ENCODE assay signal across 8 mouse cellular contexts in the genomic region with DNA sequence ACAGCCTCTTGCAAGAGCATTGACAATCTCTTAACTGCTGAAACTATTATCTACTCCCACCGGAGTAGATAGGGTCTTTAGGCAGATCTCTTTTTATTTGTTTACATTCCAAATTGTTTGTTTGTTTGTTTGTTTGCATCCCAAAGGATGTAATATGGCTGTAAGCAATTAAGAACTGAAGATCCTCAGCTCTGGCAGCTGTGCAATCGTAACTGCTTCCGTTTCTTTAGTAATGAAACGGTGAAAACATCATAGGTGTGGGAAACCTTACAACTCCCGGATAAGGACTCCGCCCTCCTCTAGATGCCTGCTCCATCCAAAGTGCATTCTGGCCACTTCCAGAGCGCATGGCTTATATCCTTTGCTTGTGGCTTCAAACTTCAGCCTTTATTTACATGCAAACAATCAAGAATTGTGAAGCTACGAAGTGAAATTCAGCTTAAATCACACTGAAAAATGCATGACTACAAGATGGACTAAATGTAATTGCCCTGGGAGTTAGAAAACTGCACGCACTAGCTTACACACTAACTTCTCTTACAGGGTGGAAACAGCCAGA. TPM values are rescaled to one million over a fixed set of nuclear protein-coding genes. Genes with fewer than 3 reads are reported as not detected.
DNase-seq lines count a peak whose midpoint lies in the region; ATAC-seq and TF ChIP-seq lines count a peak whose summit lies in the region.

No protein-coding gene starts in this region.

- H3K9ac ChIP-seq in limb, embryonic 12.5 days (replicated peaks), result peak overlapping the region; percentile 80
- peak overlapping the region; percentile 89 for H3K9ac ChIP-seq in stomach, embryonic 16.5 days (ENCODE audit: low read length)

- peak overlapping the region; percentile 69 for H3K4me2 ChIP-seq in limb, embryonic 12.5 days
- peak overlapping the region; percentile 77 for H3K4me2 ChIP-seq in stomach, embryonic 16.5 days (ENCODE audit: low read depth, low read length)

- H3K4me1 ChIP-seq in thymus, adult 2 months (replicated peaks; ENCODE audit: control insufficient read depth, insufficient read depth, low read length), result peaks cover 5% of the 10 kb centered on the region
- H3K4me1 ChIP-seq in limb, embryonic 12.5 days (replicated peaks), result peaks cover 32% of the 10 kb centered on the region
- peaks cover 14% of the 10 kb centered on the region for H3K4me1 ChIP-seq in stomach, embryonic 16.5 days (ENCODE audit: control insufficient read depth, insufficient read depth, low read length)

- peak overlapping the region; percentile 85; the same call in 1 of the 2 replicates for H3K4me3 ChIP-seq in thymus, adult 2 months (ENCODE audit: control insufficient read depth, insufficient read depth, low read length)
- H3K4me3 ChIP-seq in limb, embryonic 12.5 days (replicated peaks), result peak overlapping the region; percentile 79
- peak overlapping the region; percentile 94 for H3K4me3 ChIP-seq in stomach, embryonic 16.5 days (replicated peaks; ENCODE audit: low read length)

- H3K9me3 ChIP-seq in limb, embryonic 12.5 days, result no peaks in the 10 kb centered on the region
- no peaks in the 10 kb centered on the region for H3K9me3 ChIP-seq in stomach, embryonic 16.5 days (replicated peaks; ENCODE audit: control insufficient read depth, low read length)

- DNase-seq in CD4-positive, CD25-positive, alpha-beta regulatory T cell, adult 2 months (ENCODE audit: low read depth, low spot score), result peak; percentile 11
- peak; percentile 6 for DNase-seq in thymus, adult 2 months
- DNase-seq in thymus, postnatal 4 days, result no peak
- no peak for DNase-seq in layer of hippocampus, adult 18-20 months (ENCODE audit: low spot score in 2 of 2)

- ATAC-seq in CD4-positive, CD25-positive, alpha-beta regulatory T cell, adult 4 months, result no peak
- no peak for ATAC-seq in limb, embryonic 12.5 days (ENCODE audit: insufficient number of reproducible peaks, insufficient read depth, low FRiP score, low TSS enrichment, low read depth)
- ATAC-seq in stomach, embryonic 16.5 days (ENCODE audit: insufficient read depth, low FRiP score), result no peak
- ATAC-seq in monocyte, adult 5-6 weeks (replicated peaks; ENCODE audit: insufficient number of reproducible peaks, low FRiP score, low TSS enrichment, poor library complexity, severe bottlenecking), result no peak

- peaks cover 16% of the 10 kb centered on the region for H3K36me3 ChIP-seq in thymus, adult 2 months (ENCODE audit: control insufficient read depth, insufficient read depth, low read length)
- H3K36me3 ChIP-seq in limb, embryonic 12.5 days, result peaks cover 15% of the 10 kb centered on the region
- H3K36me3 ChIP-seq in stomach, embryonic 16.5 days (ENCODE audit: control insufficient read depth, insufficient read depth, low read length), result peaks cover 7% of the 10 kb centered on the region; the same call in 1 of the 2 replicates

- H3K27me3 ChIP-seq in thymus, adult 2 months (ENCODE audit: control insufficient read depth, insufficient read depth, low read length), result no peaks in the 10 kb centered on the region
- no peaks in the 10 kb centered on the region for H3K27me3 ChIP-seq in limb, embryonic 12.5 days
- H3K27me3 ChIP-seq in stomach, embryonic 16.5 days (ENCODE audit: control insufficient read depth, insufficient read depth, low read length), result no peaks in the 10 kb centered on the region

- TF ChIP-seq CTCF in thymus, adult 2 months (IDR thresholded peaks at IDR 0.05; ENCODE audit: borderline replicate concordance, control insufficient read depth, extremely low read depth, insufficient read depth, low read length, poor library complexity), result no peak

- 5% methylated on average over 9 of the region's 9 CpGs for WGBS in thymus, adult 2 months
- WGBS in limb, embryonic 12.5 days, result 8% methylated on average over 9 of the region's 9 CpGs
- WGBS in stomach, embryonic 16.5 days, result 5% methylated on average over 9 of the region's 9 CpGs

- no peak for TF ChIP-seq POLR2A in thymus, adult 2 months (IDR thresholded peaks at IDR 0.05; ENCODE audit: control insufficient read depth, extremely low read depth, insufficient read depth, low read length, poor library complexity)

- no peak overlapping the region for H3K27ac ChIP-seq in thymus, adult 2 months (ENCODE audit: control insufficient read depth, insufficient read depth, low read length)
- H3K27ac ChIP-seq in limb, embryonic 12.5 days, result no peak overlapping the region
- H3K27ac ChIP-seq in stomach, embryonic 16.5 days (ENCODE audit: low read length), result peak overlapping the region; percentile 30; the same call in 1 of the 2 replicates

RNA-seq across cellular contexts. Expression of gene Cep152, which starts 0.7 kb away (rescaled TPM):
- 1 to 10 TPM; 6.0 TPM for polyA plus RNA-seq in CD4-positive, CD25-positive, alpha-beta regulatory T cell, adult 4 months (2017; shearing (Covaris generic))
- 4.7 and 4.8 TPM in 2 replicates for polyA plus RNA-seq in thymus, adult 2 months (2012; rRNA removed)
- polyA plus RNA-seq in limb, embryonic 12.5 days (2016; fragmentation: Nextera tagmentation; extraction: Ambion mirVana), result 9.3 and 9.7 TPM in 2 replicates
- polyA plus RNA-seq in stomach, embryonic 16.5 days (2015; fragmentation: Nextera tagmentation; extraction: Ambion mirVana), result 5.2 and 5.5 TPM in 2 replicates
- 1 to 10 TPM; 3.2 TPM for total RNA-seq in layer of hippocampus, adult 18-20 months (2021)
- total RNA-seq in monocyte, adult 5-6 weeks (2017), result 13.1 to 17.5 TPM (median 16.3 TPM) in 3 replicates

RNA-seq across cellular contexts. Expression of gene Eid1, which starts 48.7 kb away (rescaled TPM):
- polyA plus RNA-seq in CD4-positive, CD25-positive, alpha-beta regulatory T cell, adult 4 months (2017; shearing (Covaris generic)), result 1 to 10 TPM; 4.5 to 7.5 TPM
- polyA plus RNA-seq in thymus, adult 2 months (2012; rRNA removed), result 21.7 and 23.4 TPM in 2 replicates
- 276 and 293 TPM in 2 replicates for polyA plus RNA-seq in limb, embryonic 12.5 days (2016; fragmentation: Nextera tagmentation; extraction: Ambion mirVana)
- 97.0 and 111 TPM in 2 replicates for polyA plus RNA-seq in stomach, embryonic 16.5 days (2015; fragmentation: Nextera tagmentation; extraction: Ambion mirVana)
- 100 to 1,000 TPM; 258 to 271 TPM for total RNA-seq in layer of hippocampus, adult 18-20 months (2021)
- 73.2 to 86.9 TPM (median 83.8 TPM) in 3 replicates for total RNA-seq in monocyte, adult 5-6 weeks (2017)

Comparison
In these comparisons a context has a peak if more than half of its experiments do, and no peak if none do; other contexts are left out.
1. DNase-seq: peak in CD4-positive, CD25-positive, alpha-beta regulatory T cell, adult 2 months (single experiment) and thymus, adult 2 months (single experiment); none in thymus, postnatal 4 days (single experiment) and layer of hippocampus, adult 18-20 months (0 of 2).
2. Peak in every context shown above with its lines, with median percentiles within 50 percentile points of each other: H3K4me3 ChIP-seq.